Mouse (Mus musculus) MEL (cell line): ENCODE measurements around the gene Isg20l2. TPM values are rescaled to one million over a fixed set of nuclear protein-coding genes. Genes with fewer than 3 reads are reported as not detected.
A peak's percentile ranks its signal among the peaks of the same experiment; 100 is the strongest.

Source experiments
- DNase-seq: peaks from one replicate; pipeline ENCODE4 v3.0.0; 2011; ENCODE audit warnings: low read depth, low spot score
- H3K27ac ChIP-seq: 2 replicates; pipeline ENCODE4 v1.5.1; 2012; ENCODE audit warnings: low read depth, mild to moderate bottlenecking, control low read depth, low read length, moderate library complexity; ENCODE audit not compliant: control insufficient read depth
- H3K27me3 ChIP-seq, 2 experiments: fragments of 150-350 bp in 1 of 2; sonication (generic) in 1 of 2; 2 replicates each; pipeline ENCODE4 v1.6.1; 2012; ENCODE audit warnings: low read length in 2 of 2, mild to moderate bottlenecking in 2 of 2, improper control_type of control experiment in 1 of 2, moderate library complexity in 1 of 2; ENCODE audit not compliant: insufficient read depth in 2 of 2, control insufficient read depth in 1 of 2
- H3K36me3 ChIP-seq, 2 experiments: 2 replicates each; pipeline ENCODE4 v1.6.1; 2012 to 2014; ENCODE audit warnings: low read length in 2 of 2, improper control_type of control experiment in 1 of 2, inconsistent platforms in 1 of 2, mild to moderate bottlenecking in 1 of 2; ENCODE audit not compliant: insufficient read depth in 2 of 2, control insufficient read depth in 1 of 2
- H3K4me1 ChIP-seq, 2 experiments: fragments of 150-350 bp in 1 of 2; sonication (generic) in 1 of 2; 2 replicates each; pipeline ENCODE4 v1.6.1; 2012; ENCODE audit warnings: low read length in 2 of 2, improper control_type of control experiment in 1 of 2, mild to moderate bottlenecking in 1 of 2; ENCODE audit not compliant: insufficient read depth in 2 of 2, control insufficient read depth in 1 of 2
- H3K4me3 ChIP-seq, 2 experiments: fragments of 150-350 bp in 1 of 2; sonication (generic) in 1 of 2; 2 replicates each; pipeline ENCODE4 v1.5.1; 2012; ENCODE audit warnings: low read depth in 2 of 2, low read length in 2 of 2, mild to moderate bottlenecking in 2 of 2, moderate library complexity in 2 of 2, control low read depth in 1 of 2, improper control_type of control experiment in 1 of 2; ENCODE audit not compliant: control insufficient read depth in 1 of 2, insufficient read depth in 1 of 2
- H3K79me2 ChIP-seq: 2 replicates; pipeline ENCODE4 v1.6.1; 2012; ENCODE audit warnings: mild to moderate bottlenecking, low read length, moderate library complexity; ENCODE audit not compliant: control insufficient read depth, poor library complexity, insufficient read depth
- H3K9ac ChIP-seq: 2 replicates; pipeline ENCODE4 v1.6.1; 2012; ENCODE audit warnings: low read depth, mild to moderate bottlenecking, control low read depth, low read length, moderate library complexity; ENCODE audit not compliant: control insufficient read depth, poor library complexity, severe bottlenecking
- H3K9me3 ChIP-seq: fragments of 150-350 bp; sonication (generic); replicated peaks from 2 replicates; pipeline ENCODE4 v1.6.1; 2012; ENCODE audit warnings: mild to moderate bottlenecking, low read length, improper control_type of control experiment, moderate library complexity; ENCODE audit not compliant: insufficient read depth
- BHLHE40 ChIP-seq: IDR thresholded peaks from 2 replicates; pipeline ENCODE4 v1.6.1; 2012; ENCODE audit warnings: low read depth, mild to moderate bottlenecking, inconsistent platforms, low read length, improper control_type of control experiment, borderline replicate concordance
- CHD1 ChIP-seq: IDR thresholded peaks from 2 replicates; pipeline ENCODE4 v1.6.1; 2012; ENCODE audit warnings: low read depth, mild to moderate bottlenecking, inconsistent platforms, low read length, improper control_type of control experiment
- CHD2 ChIP-seq: IDR thresholded peaks from 2 replicates; pipeline ENCODE4 v1.6.1; 2011; ENCODE audit warnings: low read length, improper control_type of control experiment
- CTCF ChIP-seq, 3 experiments: IDR thresholded peaks in 2 of 3; conservative IDR thresholded peaks in 1 of 3; 2 replicates each; pipeline ENCODE4 v1.5.1; 2011 to 2012; ENCODE audit warnings: low read length in 3 of 3, low read depth in 2 of 3, mild to moderate bottlenecking in 2 of 3, improper control_type of control experiment in 1 of 3, inconsistent platforms in 1 of 3, mixed read lengths in 1 of 3, moderate library complexity in 1 of 3; ENCODE audit not compliant: control insufficient read depth in 1 of 3, insufficient read depth in 1 of 3, poor library complexity in 1 of 3, severe bottlenecking in 1 of 3
- E2F4 ChIP-seq: IDR thresholded peaks from 2 replicates; pipeline ENCODE4 v1.6.1; 2011; ENCODE audit warnings: low read depth, low read length, improper control_type of control experiment, borderline replicate concordance
- ELF1 ChIP-seq: IDR thresholded peaks from 2 replicates; pipeline ENCODE4 v1.6.1; 2014; ENCODE audit warnings: low read depth, mild to moderate bottlenecking, inconsistent platforms, low read length, improper control_type of control experiment, moderate library complexity
- ETS1 ChIP-seq: IDR thresholded peaks from 2 replicates; pipeline ENCODE4 v1.6.1; 2012; ENCODE audit warnings: low read depth, mild to moderate bottlenecking, inconsistent platforms, low read length, improper control_type of control experiment, moderate library complexity
- GABPA ChIP-seq: IDR thresholded peaks from 2 replicates; pipeline ENCODE4 v1.6.1; 2012; ENCODE audit warnings: low read depth, mild to moderate bottlenecking, inconsistent platforms, low read length, improper control_type of control experiment, moderate library complexity
- GATA1 ChIP-seq: IDR thresholded peaks from 2 replicates; pipeline ENCODE4 v1.6.1; 2011; ENCODE audit warnings: low read depth, low read length, improper control_type of control experiment
- JUND ChIP-seq: IDR thresholded peaks from 2 replicates; pipeline ENCODE4 v1.6.1; 2011; ENCODE audit warnings: low read depth, mild to moderate bottlenecking, improper control_type of control experiment, low read length
- KAT2A ChIP-seq: conservative IDR thresholded peaks from 2 replicates; pipeline ENCODE4 v1.6.1; 2012; ENCODE audit warnings: low read depth, low read length, improper control_type of control experiment, inconsistent platforms
- MAFK ChIP-seq: IDR thresholded peaks from 2 replicates; pipeline ENCODE4 v1.6.1; 2011; ENCODE audit warnings: low read depth, mild to moderate bottlenecking, low read length, improper control_type of control experiment, borderline replicate concordance
- MAX ChIP-seq: IDR thresholded peaks from 2 replicates; pipeline ENCODE4 v1.6.1; 2011; ENCODE audit warnings: low read length, improper control_type of control experiment
- MAZ ChIP-seq: IDR thresholded peaks from 2 replicates; pipeline ENCODE4 v1.6.1; 2012; ENCODE audit warnings: low read depth, mild to moderate bottlenecking, inconsistent platforms, low read length, improper control_type of control experiment
- MEF2A ChIP-seq: IDR thresholded peaks from 2 replicates; pipeline ENCODE4 v1.6.1; 2014; ENCODE audit warnings: low read depth, mild to moderate bottlenecking, inconsistent platforms, low read length, improper control_type of control experiment; ENCODE audit not compliant: poor library complexity, insufficient replicate concordance, severe bottlenecking; ENCODE audit errors: extremely low read depth
- MXI1 ChIP-seq: IDR thresholded peaks from 2 replicates; pipeline ENCODE4 v1.6.1; 2011; ENCODE audit warnings: mild to moderate bottlenecking, low read depth, low read length, improper control_type of control experiment
- MYB ChIP-seq: IDR thresholded peaks from 2 replicates; pipeline ENCODE4 v1.6.1; 2011; ENCODE audit warnings: mild to moderate bottlenecking, low read depth, low read length, improper control_type of control experiment
- MYC ChIP-seq: IDR thresholded peaks from 2 replicates; pipeline ENCODE4 v1.6.1; 2011; ENCODE audit warnings: low read depth, mild to moderate bottlenecking, low read length, improper control_type of control experiment, moderate library complexity
- NELFE ChIP-seq: IDR thresholded peaks from 2 replicates; pipeline ENCODE4 v1.6.1; 2011; ENCODE audit warnings: low read depth, low read length, improper control_type of control experiment
- NRF1 ChIP-seq: IDR thresholded peaks from 2 replicates; pipeline ENCODE4 v1.6.1; 2014; ENCODE audit warnings: low read depth, mild to moderate bottlenecking, inconsistent platforms, low read length, improper control_type of control experiment, moderate library complexity; ENCODE audit not compliant: poor library complexity, insufficient read depth, severe bottlenecking
- POLR2A ChIP-seq, 2 experiments: IDR thresholded peaks; 2 replicates each; pipeline ENCODE4 v1.6.1; 2011 to 2012; ENCODE audit warnings: low read length in 2 of 2, mild to moderate bottlenecking in 2 of 2, control low read depth in 1 of 2, improper control_type of control experiment in 1 of 2, low read depth in 1 of 2, moderate library complexity in 1 of 2; ENCODE audit not compliant: control insufficient read depth in 1 of 2, insufficient read depth in 1 of 2, poor library complexity in 1 of 2
- POLR2AphosphoS2 ChIP-seq: IDR thresholded peaks from 2 replicates; pipeline ENCODE4 v1.6.1; 2011; ENCODE audit warnings: low read length, improper control_type of control experiment
- POLR2AphosphoS5 ChIP-seq: IDR thresholded peaks from 2 replicates; pipeline ENCODE4 v1.6.1; 2012; ENCODE audit warnings: low read depth, borderline replicate concordance, mild to moderate bottlenecking, inconsistent platforms, low read length, moderate library complexity, mixed read lengths
- RAD21 ChIP-seq: IDR thresholded peaks from 2 replicates; pipeline ENCODE4 v1.6.1; 2011; ENCODE audit warnings: mild to moderate bottlenecking, low read depth, low read length, improper control_type of control experiment
- RCOR1 ChIP-seq: IDR thresholded peaks from 2 replicates; pipeline ENCODE4 v1.6.1; 2012; ENCODE audit warnings: low read depth, mild to moderate bottlenecking, inconsistent platforms, low read length, improper control_type of control experiment
- SIN3A ChIP-seq: IDR thresholded peaks from 2 replicates; pipeline ENCODE4 v1.6.1; 2012; ENCODE audit warnings: low read length, improper control_type of control experiment, inconsistent platforms
- SMC3 ChIP-seq: IDR thresholded peaks from 2 replicates; pipeline ENCODE4 v1.6.1; 2011; ENCODE audit warnings: low read depth, low read length, improper control_type of control experiment
- TAL1 ChIP-seq: IDR thresholded peaks from 2 replicates; pipeline ENCODE4 v1.6.1; 2012; ENCODE audit warnings: mild to moderate bottlenecking, inconsistent platforms, low read length, moderate library complexity, mixed read lengths
- TBP ChIP-seq: IDR thresholded peaks from 2 replicates; pipeline ENCODE4 v1.8.0; 2011; ENCODE audit warnings: low read depth, low read length, improper control_type of control experiment
- TCF12 ChIP-seq: IDR thresholded peaks from 2 replicates; pipeline ENCODE4 v1.6.1; 2014; ENCODE audit warnings: low read depth, mild to moderate bottlenecking, inconsistent platforms, low read length, improper control_type of control experiment, moderate library complexity
- UBTF ChIP-seq: IDR thresholded peaks from 2 replicates; pipeline ENCODE4 v1.6.1; 2012; ENCODE audit warnings: low read depth, mild to moderate bottlenecking, inconsistent platforms, low read length, improper control_type of control experiment, moderate library complexity, borderline replicate concordance; ENCODE audit not compliant: insufficient read depth
- USF1 ChIP-seq: IDR thresholded peaks from 2 replicates; pipeline ENCODE4 v1.6.1; 2014; ENCODE audit warnings: low read depth, mild to moderate bottlenecking, inconsistent platforms, low read length, improper control_type of control experiment, moderate library complexity
- USF2 ChIP-seq, 2 experiments: IDR thresholded peaks; 2 replicates each; pipeline ENCODE4 v1.6.1; 2011 to 2012; ENCODE audit warnings: improper control_type of control experiment in 2 of 2, low read length in 2 of 2, borderline replicate concordance in 1 of 2, inconsistent platforms in 1 of 2, low read depth in 1 of 2, mild to moderate bottlenecking in 1 of 2; ENCODE audit not compliant: insufficient read depth in 1 of 2
- ZC3H11A ChIP-seq: IDR thresholded peaks from 2 replicates; pipeline ENCODE4 v1.6.1; 2012; ENCODE audit warnings: low read depth, mild to moderate bottlenecking, inconsistent platforms, low read length, improper control_type of control experiment
- ZKSCAN1 ChIP-seq: IDR thresholded peaks from 2 replicates; pipeline ENCODE4 v1.6.1; 2012; ENCODE audit warnings: low read depth, mild to moderate bottlenecking, inconsistent platforms, low read length, improper control_type of control experiment, moderate library complexity
- ZNF384 ChIP-seq: IDR thresholded peaks from 2 replicates; pipeline ENCODE4 v1.6.1; 2012; ENCODE audit warnings: low read depth, mild to moderate bottlenecking, inconsistent platforms, low read length, improper control_type of control experiment
- polyA plus RNA-seq, 2 experiments: library from polyadenylated mRNA; stranded (reverse) in 1 of 2; unstranded in 1 of 2; fragments of >175 nt in 1 of 2; fragments of >200 nt in 1 of 2; gene quantifications; 2 replicates each; pipeline versions ENCODE4 v1.2.1 to v1.2.4; 2012; ENCODE audit warnings: low replicate concordance in 2 of 2, low read depth in 1 of 2; ENCODE audit not compliant: insufficient read length in 2 of 2, insufficient read depth in 1 of 2, missing spikeins in 1 of 2
- total RNA-seq: library from RNA; depleted of rRNA; stranded (reverse); fragments of 300-350 nt; gene quantifications from 2 replicates; pipeline ENCODE4 v1.2.3, GENCODE M21; 2012

Isg20l2 gene
- total and polyA plus RNA-seq, 3 experiments: 45.0 to 71.8 TPM; not detected in 1

- H3K4me3 ChIP-seq: peak within 1 kb of the TSS; percentile 65 to 90
- no peaks in the 10 kb centered on the region for H3K27me3 ChIP-seq
- no peaks in the 10 kb centered on the region for H3K4me1 ChIP-seq
- H3K36me3 ChIP-seq: peaks cover 0 to 6% of the 10 kb centered on the region in 2 experiments; a peak in 3 of 4 replicates
- DNase-seq: peak; percentile 83
- peak within 1 kb of the TSS; percentile 85 for H3K9ac ChIP-seq
- H3K9me3 ChIP-seq: no peaks in the 10 kb centered on the region
- peaks cover 7% of the 10 kb centered on the region; the same call in 1 of the 2 replicates for H3K79me2 ChIP-seq
- H3K27ac ChIP-seq: peak within 1 kb of the TSS; percentile 86
- no peak for TF ChIP-seq JUND
- peak; percentile 78 for TF ChIP-seq KAT2A
- TF ChIP-seq E2F4: peak; percentile 54; the same call in 1 of the 2 replicates
- TF ChIP-seq UBTF: no peak
- TF ChIP-seq ZNF384: no peak
- TF ChIP-seq GATA1: no peak
- TF ChIP-seq MYB: peak; percentile 47; the same call in 1 of the 2 replicates
- no peak for TF ChIP-seq RCOR1
- TF ChIP-seq POLR2AphosphoS5: no peak
- no peak for TF ChIP-seq ZC3H11A
- TF ChIP-seq RAD21: no peak
- TF ChIP-seq MAZ: no peak
- 0 out of 2 replicates have a peak, but pooled peaks have one; percentile 31 for TF ChIP-seq POLR2AphosphoS2
- no peak for TF ChIP-seq CTCF (IDR thresholded peaks at IDR 0.05 in 2 of 3, conservative IDR thresholded peaks at IDR 0.05 in 1 of 3; ENCODE audit: control insufficient read depth in 1 of 3, insufficient read depth in 1 of 3, low read depth in 2 of 3, low read length in 3 of 3, poor library complexity in 1 of 3, severe bottlenecking in 1 of 3)
- peak; percentile 87 for TF ChIP-seq MYC
- TF ChIP-seq POLR2A (IDR thresholded peaks at IDR 0.05; ENCODE audit: control insufficient read depth in 1 of 2, insufficient read depth in 1 of 2, low read depth in 1 of 2, low read length in 2 of 2, poor library complexity in 1 of 2): peak in 1 of 2 experiments; percentile 59; a peak in 3 of 4 replicates
- no peak for TF ChIP-seq CHD1
- no peak for TF ChIP-seq MEF2A
- TF ChIP-seq MXI1: peak; percentile 92
- TF ChIP-seq BHLHE40: no peak
- TF ChIP-seq ETS1: 0 out of 2 replicates have a peak, but pooled peaks have one; percentile 11
- 0 out of 2 replicates have a peak, but pooled peaks have one; percentile 30 for TF ChIP-seq NELFE
- peak; percentile 35; the same call in 1 of the 2 replicates for TF ChIP-seq NRF1
- TF ChIP-seq ELF1: peak; percentile 55
- TF ChIP-seq USF2 (IDR thresholded peaks at IDR 0.05; ENCODE audit: borderline replicate concordance in 1 of 2, insufficient read depth in 1 of 2, low read depth in 1 of 2, low read length in 2 of 2): no peak
- no peak for TF ChIP-seq USF1
- no peak for TF ChIP-seq GABPA
- peak; percentile 84 for TF ChIP-seq SIN3A
- TF ChIP-seq TBP: peak; percentile 74
- TF ChIP-seq TCF12: peak; percentile 8; the same call in 1 of the 2 replicates
- no peak for TF ChIP-seq TAL1
- no peak for TF ChIP-seq CHD2
- peak; percentile 69 for TF ChIP-seq MAX
- no peak for TF ChIP-seq ZKSCAN1
- no peak for TF ChIP-seq SMC3
- TF ChIP-seq MAFK: no peak
These were observed 10.6 kb upstream of the Isg20l2 start, which contains the start of gene Mrpl24 for GRCm38 (mm10) chr3:87919336-87920108. Gene Mrpl24 (plus strand): TSS chr3:87919506.
